Mouse (Mus musculus) C2C12 (cell line): ENCODE measurements at regions not wholly inside any gene's neighbourhood (a gene's known extent, or its start where the extent isn't known, plus 50 kb on each side); places are given as distances from the start of the nearest gene placed in this dataset.

ENCODE experiments used
- CTCF ChIP-seq: IDR thresholded peaks from one replicate; pipeline ENCODE4 v1.5.1; 2011; ENCODE audit not compliant: control insufficient read depth, insufficient read depth, insufficient read length
- MYOD1 ChIP-seq: IDR thresholded peaks from one replicate; pipeline ENCODE4 v1.6.1; 2011; ENCODE audit warnings: low read depth; ENCODE audit not compliant: control insufficient read depth, insufficient read length

- TF ChIP-seq CTCF (no peak), MYOD1 (no peak)
Measured at GRCm38 (mm10) chr16:29815632-29816337, 236.7 kb downstream of the Opa1 start.
